Mouse (Mus musculus): ENCODE data around the gene Syt11. TPM values are rescaled to one million over a fixed set of nuclear protein-coding genes. Genes with fewer than 3 reads are reported as not detected.

The Syt11 gene
- polyA plus RNA-seq, 1 experiment from 2014 or later: 1.3 TPM

DNA sequence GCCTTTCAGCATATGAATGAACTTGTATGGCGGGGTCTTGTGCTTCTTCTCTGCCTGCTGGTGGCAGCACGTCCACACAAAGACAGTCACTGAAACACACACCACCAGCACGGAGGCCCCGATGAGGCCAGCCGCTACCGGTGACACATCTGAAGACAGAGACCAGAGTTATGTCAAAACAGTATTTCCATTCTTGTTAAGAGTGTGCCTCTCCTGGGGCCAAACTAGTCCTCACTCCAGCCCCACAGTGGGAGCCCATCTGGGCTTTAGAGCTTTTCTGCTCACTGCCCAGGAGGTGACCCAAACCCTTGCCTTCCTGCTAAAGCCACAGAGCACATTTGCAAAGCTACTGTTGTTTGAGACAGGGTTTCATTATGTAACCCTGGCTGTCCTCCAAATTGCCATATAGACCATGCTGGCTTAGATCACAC lies 12.5 kb downstream of the Syt11 start:
- no peaks in the 10 kb centered on the region for H3K9me3 ChIP-seq (replicated peaks)
- H3K4me2 ChIP-seq: no peak overlapping the region
- H3K27me3 ChIP-seq: no peaks in the 10 kb centered on the region
- H3K4me1 ChIP-seq (replicated peaks): peaks cover 9% of the 10 kb centered on the region
- H3K27ac ChIP-seq (replicated peaks): no peak overlapping the region
- WGBS (ENCODE audit: insufficient replicate concordance): 36% methylated on average over 6 of the region's 6 CpGs
- ATAC-seq (ENCODE audit: insufficient read depth): no peak
- no peak overlapping the region for H3K4me3 ChIP-seq (replicated peaks)
- H3K9ac ChIP-seq: no peak overlapping the region
- no peaks in the 10 kb centered on the region for H3K36me3 ChIP-seq (replicated peaks)

DNA sequence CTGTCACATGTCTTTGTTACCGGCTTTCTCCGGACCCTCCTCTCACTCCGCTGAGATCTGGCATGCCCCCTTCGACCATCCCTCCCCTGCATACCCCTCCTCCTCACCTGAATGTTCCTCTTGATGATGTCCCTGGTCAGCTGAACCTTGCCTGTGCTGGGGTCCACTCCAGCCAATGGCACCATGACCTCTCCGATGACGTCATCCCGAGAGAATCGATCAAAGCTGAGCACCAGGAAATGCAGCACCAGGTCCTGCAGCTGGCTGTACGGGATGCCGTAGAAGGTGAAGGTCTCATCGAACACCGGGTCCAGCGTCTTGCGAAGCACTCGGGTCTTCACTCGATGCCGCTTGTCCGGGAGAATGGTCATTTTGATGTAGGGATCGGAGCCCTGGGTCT lies 13.3 kb downstream of the Syt11 start:
- no peak for ATAC-seq (ENCODE audit: insufficient read depth)
- no peaks in the 10 kb centered on the region for H3K36me3 ChIP-seq (replicated peaks)
- 81% methylated on average over 19 of the region's 19 CpGs for WGBS (ENCODE audit: insufficient replicate concordance)

DNA sequence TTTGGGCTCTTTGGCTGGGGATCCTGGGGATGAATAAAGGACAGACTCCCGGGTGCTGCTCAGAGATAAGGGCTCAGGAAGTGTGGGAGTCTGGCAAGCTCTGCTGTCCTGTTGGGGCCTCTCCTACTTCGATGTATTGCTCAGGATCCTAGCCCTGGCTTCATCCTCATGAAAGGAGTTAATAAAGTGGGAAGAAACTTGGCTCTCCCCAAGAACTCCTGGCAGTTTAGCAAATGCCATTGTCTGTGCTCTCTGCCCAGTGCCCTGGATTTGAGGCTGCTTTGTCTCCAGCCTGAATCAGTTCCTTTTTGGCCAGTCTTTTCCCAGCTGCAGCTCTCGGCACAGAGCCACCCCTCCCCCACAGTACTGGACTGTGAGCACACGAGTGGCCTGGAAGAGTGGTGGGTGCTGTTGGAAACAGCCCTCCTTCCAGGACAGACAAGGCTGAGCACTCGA lies 16.9 kb downstream of the Syt11 start:
- no peak overlapping the region; the same call in 1 of the 2 replicates for H3K4me2 ChIP-seq
- WGBS (ENCODE audit: insufficient replicate concordance): 11% methylated on average over 5 of the region's 5 CpGs
- H3K9ac ChIP-seq: no peak overlapping the region
- no peak overlapping the region for H3K4me3 ChIP-seq (replicated peaks)
- no peaks in the 10 kb centered on the region for H3K27me3 ChIP-seq
- peaks cover 9% of the 10 kb centered on the region for H3K4me1 ChIP-seq (replicated peaks)
- ATAC-seq (ENCODE audit: insufficient read depth): no peak
- H3K27ac ChIP-seq (replicated peaks): no peak overlapping the region
- no peaks in the 10 kb centered on the region for H3K9me3 ChIP-seq (replicated peaks)
- H3K36me3 ChIP-seq (replicated peaks): no peaks in the 10 kb centered on the region

More for the DNA sequence above, 13.3 kb downstream of the Syt11 start:
- H3K27ac ChIP-seq (replicated peaks): no peak overlapping the region
- H3K27me3 ChIP-seq: no peaks in the 10 kb centered on the region
- H3K4me2 ChIP-seq: no peak overlapping the region
- H3K9me3 ChIP-seq (replicated peaks): no peaks in the 10 kb centered on the region
- H3K4me3 ChIP-seq (replicated peaks): no peak overlapping the region
- peaks cover 9% of the 10 kb centered on the region for H3K4me1 ChIP-seq (replicated peaks)
- H3K9ac ChIP-seq: no peak overlapping the region

DNA sequence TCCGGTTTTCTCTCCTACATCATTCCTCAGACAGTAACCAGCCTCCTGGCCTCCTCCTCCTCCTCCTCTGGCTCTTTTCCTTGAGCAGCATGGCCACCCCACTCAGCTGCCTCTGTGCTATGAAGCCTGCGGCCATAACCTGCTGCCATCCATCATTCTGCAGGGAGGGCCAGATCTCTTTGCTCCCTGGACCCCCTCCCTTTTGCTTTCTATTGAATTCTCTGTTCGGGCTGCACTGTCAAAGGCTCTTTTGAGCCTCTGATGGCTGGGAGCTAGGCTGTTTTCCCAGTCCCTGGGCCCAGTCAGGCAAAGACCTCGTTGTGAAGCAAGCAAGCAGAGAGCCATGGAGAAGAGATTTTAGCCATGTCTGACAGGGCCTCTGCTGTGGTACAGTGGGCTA lies 18.7 kb downstream of the Syt11 start:
- no peak overlapping the region for H3K4me3 ChIP-seq (replicated peaks)
- ATAC-seq (ENCODE audit: insufficient read depth): no peak
- H3K27me3 ChIP-seq: no peaks in the 10 kb centered on the region
- H3K4me2 ChIP-seq: no peak overlapping the region
- H3K36me3 ChIP-seq (replicated peaks): no peaks in the 10 kb centered on the region
- WGBS (ENCODE audit: insufficient replicate concordance): 47% methylated on average over 4 of the region's 4 CpGs
- peaks cover 9% of the 10 kb centered on the region for H3K4me1 ChIP-seq (replicated peaks)
- no peaks in the 10 kb centered on the region for H3K9me3 ChIP-seq (replicated peaks)
- H3K27ac ChIP-seq (replicated peaks): no peak overlapping the region
- H3K9ac ChIP-seq: no peak overlapping the region

DNA sequence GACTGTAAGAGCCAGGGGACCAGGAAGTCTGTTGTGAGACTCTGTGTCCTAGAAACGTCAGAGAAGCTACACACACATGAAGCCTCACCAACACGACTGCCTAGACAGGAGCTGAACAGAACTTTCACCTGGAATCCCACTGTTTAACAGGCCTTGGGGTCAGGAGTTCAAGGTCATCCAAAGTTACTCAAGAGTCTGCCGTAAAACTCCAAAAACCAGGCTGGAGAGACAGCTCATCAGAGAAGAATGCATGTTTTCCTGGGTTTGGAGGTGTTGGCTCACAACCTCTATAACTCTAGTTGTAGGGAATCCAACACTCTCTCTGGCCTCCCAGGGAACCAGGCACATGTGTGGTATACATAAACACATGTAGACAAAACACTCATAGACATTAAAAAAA lies 19.4 kb downstream of the Syt11 start:
- Histone ChIP-seq H3K9ac (no peak overlapping the region), H3K36me3 (replicated peaks) (no peaks in the 10 kb centered on the region), H3K4me1 (replicated peaks) (peaks cover 9% of the 10 kb centered on the region), H3K4me2 (no peak overlapping the region), H3K27ac (replicated peaks) (no peak overlapping the region), H3K9me3 (replicated peaks) (no peaks in the 10 kb centered on the region), H3K27me3 (no peaks in the 10 kb centered on the region), H3K4me3 (replicated peaks) (no peak overlapping the region)
- WGBS (ENCODE audit: insufficient replicate concordance): 43% methylated on average over 3 of the region's 3 CpGs
- ATAC-seq (ENCODE audit: insufficient read depth): no peak

DNA sequence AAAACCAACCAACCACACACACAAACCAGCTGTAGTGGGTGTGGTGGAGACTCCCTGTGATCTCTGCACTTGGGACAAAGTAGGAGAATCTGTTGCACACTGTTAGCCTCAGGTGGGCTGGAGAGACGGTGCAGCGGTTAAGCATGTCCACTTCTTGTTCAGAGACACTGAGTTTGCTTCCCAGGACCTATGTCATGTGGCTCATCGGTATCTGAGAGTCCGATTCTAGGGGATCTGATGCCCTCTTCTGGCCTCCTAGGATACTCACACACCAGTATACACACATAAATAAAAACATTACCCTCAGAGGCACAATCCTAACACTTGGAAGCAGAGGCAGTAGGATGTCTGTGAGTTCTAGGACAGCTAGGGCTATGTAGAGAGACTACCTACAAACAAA lies 20.7 kb downstream of the Syt11 start:
- Histone ChIP-seq H3K9me3 (replicated peaks) (no peaks in the 10 kb centered on the region), H3K36me3 (replicated peaks) (no peaks in the 10 kb centered on the region), H3K27ac (replicated peaks) (no peak overlapping the region), H3K4me1 (replicated peaks) (peaks cover 9% of the 10 kb centered on the region), H3K27me3 (no peaks in the 10 kb centered on the region), H3K4me3 (replicated peaks) (no peak overlapping the region), H3K4me2 (no peak overlapping the region), H3K9ac (no peak overlapping the region)
- 35% methylated on average over 4 of the region's 4 CpGs for WGBS (ENCODE audit: insufficient replicate concordance)
- ATAC-seq (ENCODE audit: insufficient read depth): no peak

DNA sequence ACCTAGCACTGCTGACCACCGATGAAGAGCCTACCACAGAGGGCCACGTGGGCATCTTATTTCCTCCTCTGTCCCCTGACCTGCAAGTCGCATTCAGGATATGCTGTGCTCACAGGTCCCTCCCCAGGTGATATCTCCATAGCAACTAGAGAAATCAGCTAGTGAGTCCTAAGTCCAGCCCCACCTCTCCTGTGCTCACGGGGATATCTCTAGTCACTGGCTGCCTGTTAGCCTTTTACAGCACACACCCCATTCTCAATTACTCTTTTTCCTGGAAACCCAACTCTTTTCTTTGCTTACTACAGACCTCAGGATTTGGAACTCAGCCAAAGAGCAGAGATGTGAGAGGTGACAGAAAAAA lies 28.1 kb downstream of the Syt11 start:
- Histone ChIP-seq H3K36me3 (replicated peaks) (no peaks in the 10 kb centered on the region), H3K27ac (replicated peaks) (no peak overlapping the region), H3K9me3 (replicated peaks) (no peaks in the 10 kb centered on the region), H3K9ac (no peak overlapping the region), H3K4me1 (replicated peaks) (peaks cover 5% of the 10 kb centered on the region), H3K4me3 (replicated peaks) (no peak overlapping the region), H3K4me2 (no peak overlapping the region), H3K27me3 (no peaks in the 10 kb centered on the region)
- 0 out of 2 replicates have a peak, but pooled peaks have one; percentile 9 for ATAC-seq (ENCODE audit: insufficient read depth)
- WGBS (ENCODE audit: insufficient replicate concordance): 36% methylated on average over 4 of the region's 4 CpGs

DNA sequence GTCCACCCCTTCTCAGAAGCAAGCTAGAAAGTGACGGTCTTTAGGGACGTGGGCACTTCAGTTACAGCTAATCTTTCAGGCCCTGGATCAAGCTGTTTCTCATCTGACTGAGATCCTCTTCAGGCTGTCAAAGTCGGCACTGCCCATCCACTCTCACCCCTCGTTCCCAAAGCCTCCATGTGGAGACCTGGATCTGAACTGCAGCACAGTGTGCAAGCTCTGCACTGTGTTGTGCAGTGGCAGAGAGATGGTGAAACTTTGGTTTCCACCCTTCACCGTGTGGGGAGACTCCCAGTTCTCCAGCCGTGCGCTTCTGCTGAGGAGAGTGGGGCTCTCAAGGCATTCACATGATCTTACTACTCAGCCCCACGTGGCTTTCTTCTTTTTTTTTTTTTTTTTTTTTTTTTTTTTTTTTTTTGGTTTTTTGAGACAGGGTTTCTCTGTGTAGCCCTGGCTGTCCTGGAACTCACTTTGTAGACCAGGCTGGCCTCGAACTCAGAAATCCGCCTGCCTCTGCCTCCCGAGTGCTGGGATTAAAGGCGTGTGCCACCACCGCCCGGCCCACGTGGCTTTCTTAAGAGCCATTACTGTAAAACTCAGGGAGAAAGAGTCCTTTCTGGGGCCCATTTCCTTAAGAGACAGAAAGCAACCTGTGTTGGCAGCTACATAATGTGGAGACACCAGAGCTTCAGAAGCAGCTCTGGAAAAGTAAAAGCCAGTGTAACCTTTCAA lies 28.7 kb downstream of the Syt11 start:
- H3K27me3 ChIP-seq: no peaks in the 10 kb centered on the region
- no peak for ATAC-seq (ENCODE audit: insufficient read depth)

DNA sequence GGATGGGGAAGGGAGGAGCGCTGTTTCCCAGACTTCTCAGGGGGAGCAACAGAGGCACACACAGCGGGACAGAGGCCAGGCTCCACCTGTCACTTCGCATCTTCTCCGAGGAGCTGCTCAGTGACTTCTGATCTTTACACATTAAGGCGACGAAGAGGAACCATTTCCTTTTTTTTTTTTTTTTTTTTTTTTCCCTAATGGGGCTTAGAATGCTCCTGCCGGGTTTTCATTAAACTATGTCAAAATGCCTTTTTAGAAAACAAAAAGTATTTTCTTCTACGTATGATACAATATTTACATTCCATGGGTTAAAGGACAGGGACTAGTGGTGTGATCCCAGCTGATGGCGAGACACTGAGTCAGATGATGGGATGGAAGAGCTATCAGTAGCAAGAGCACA lies 29.4 kb downstream of the Syt11 start:
- H3K27me3 ChIP-seq: no peaks in the 10 kb centered on the region
- H3K9me3 ChIP-seq (replicated peaks): no peaks in the 10 kb centered on the region
- no peaks in the 10 kb centered on the region for H3K36me3 ChIP-seq (replicated peaks)
- no peak for ATAC-seq (ENCODE audit: insufficient read depth)
- H3K27ac ChIP-seq (replicated peaks): no peak overlapping the region
- H3K4me2 ChIP-seq: no peak overlapping the region
- no peak overlapping the region for H3K4me3 ChIP-seq (replicated peaks)
- peaks cover 5% of the 10 kb centered on the region for H3K4me1 ChIP-seq (replicated peaks)
- WGBS (ENCODE audit: insufficient replicate concordance): 69% methylated on average over 9 of the region's 9 CpGs
- H3K9ac ChIP-seq: no peak overlapping the region

More for the DNA sequence above, 28.7 kb downstream of the Syt11 start:
- Histone ChIP-seq H3K9me3 (replicated peaks) (no peaks in the 10 kb centered on the region), H3K36me3 (replicated peaks) (no peaks in the 10 kb centered on the region), H3K4me2 (no peak overlapping the region), H3K4me3 (replicated peaks) (no peak overlapping the region), H3K27ac (replicated peaks) (no peak overlapping the region), H3K4me1 (replicated peaks) (peaks cover 5% of the 10 kb centered on the region), H3K9ac (no peak overlapping the region)
- WGBS (ENCODE audit: insufficient replicate concordance): 77% methylated on average over 15 of the region's 15 CpGs

DNA sequence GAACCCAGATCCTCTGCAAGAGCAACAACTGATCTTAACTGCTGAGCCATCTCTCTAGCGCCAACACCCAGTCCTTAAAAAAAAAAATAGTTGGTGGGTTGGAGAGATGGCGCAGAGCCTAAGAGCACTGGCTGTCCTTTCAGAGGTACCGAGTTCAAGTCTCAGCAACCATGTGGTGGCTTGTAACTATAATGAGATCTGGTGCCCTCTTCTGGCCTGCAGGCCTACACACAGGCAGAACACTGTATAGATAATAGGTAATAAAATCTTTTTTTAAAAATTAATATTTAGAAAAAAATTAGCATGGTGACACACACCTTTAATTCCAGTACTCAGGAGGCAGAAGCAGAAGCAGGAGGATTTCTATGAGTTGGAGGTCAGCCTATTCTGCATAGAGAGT lies 34.8 kb downstream of the Syt11 start:
- H3K4me1 ChIP-seq (replicated peaks): peaks cover 4% of the 10 kb centered on the region; the same call in 1 of the 2 replicates
- H3K36me3 ChIP-seq (replicated peaks): no peaks in the 10 kb centered on the region
- no peaks in the 10 kb centered on the region for H3K9me3 ChIP-seq (replicated peaks)
- no peak overlapping the region for H3K27ac ChIP-seq (replicated peaks)
- no peak for ATAC-seq (ENCODE audit: insufficient read depth)
- WGBS (ENCODE audit: insufficient replicate concordance): 81% methylated on average over 3 of the region's 3 CpGs
- H3K9ac ChIP-seq: no peak overlapping the region
- no peak overlapping the region for H3K4me2 ChIP-seq
- no peak overlapping the region for H3K4me3 ChIP-seq (replicated peaks)
- H3K27me3 ChIP-seq: no peaks in the 10 kb centered on the region

DNA sequence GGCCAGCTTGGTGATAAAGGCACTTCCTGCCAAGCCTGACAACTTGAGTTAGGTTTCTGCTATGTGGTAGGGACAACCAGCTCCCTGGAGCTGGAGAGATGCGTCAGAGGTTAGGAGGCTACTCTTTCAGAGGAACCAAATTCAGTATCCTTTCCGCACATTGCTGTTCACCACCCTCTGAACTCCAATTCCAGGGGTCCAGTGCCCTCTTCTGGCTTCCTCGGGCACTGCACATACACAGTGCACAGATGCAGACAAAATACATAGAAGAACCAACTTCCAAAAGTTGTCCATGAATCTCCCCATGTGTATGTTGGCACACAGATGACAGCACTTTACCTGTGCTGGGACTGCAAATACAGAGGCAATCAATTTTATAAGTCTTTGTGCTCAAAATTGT lies 36.3 kb downstream of the Syt11 start:
- Histone ChIP-seq H3K4me1 (replicated peaks) (peaks cover 4% of the 10 kb centered on the region; the same call in 1 of the 2 replicates), H3K4me2 (no peak overlapping the region), H3K36me3 (replicated peaks) (no peaks in the 10 kb centered on the region), H3K4me3 (replicated peaks) (no peak overlapping the region), H3K27ac (replicated peaks) (no peak overlapping the region), H3K9ac (no peak overlapping the region), H3K27me3 (no peaks in the 10 kb centered on the region), H3K9me3 (replicated peaks) (no peaks in the 10 kb centered on the region)
- WGBS (ENCODE audit: insufficient replicate concordance): 24% methylated on average over 3 of the region's 3 CpGs
- ATAC-seq (ENCODE audit: insufficient read depth): no peak

DNA sequence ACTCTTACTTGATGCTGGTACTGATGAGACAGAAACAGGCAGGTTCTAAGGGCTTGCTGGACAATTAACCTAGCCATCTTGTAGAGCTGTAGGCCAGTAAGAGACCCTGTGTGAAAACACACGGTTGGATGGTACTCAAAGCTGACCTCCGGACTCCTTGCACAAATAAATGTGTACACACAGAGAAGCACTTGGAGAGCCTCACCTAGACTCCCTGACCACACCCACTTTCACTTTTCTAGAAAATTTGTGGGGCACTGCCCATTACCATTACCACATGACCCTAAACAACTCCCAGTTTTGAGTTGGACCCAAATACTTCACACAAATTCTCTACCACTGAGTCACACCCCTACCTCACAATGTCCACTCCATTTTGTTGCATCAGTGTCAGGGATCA lies 38.4 kb downstream of the Syt11 start:
- no peak overlapping the region for H3K4me3 ChIP-seq (replicated peaks)
- 71% methylated on average over 2 of the region's 2 CpGs for WGBS (ENCODE audit: insufficient replicate concordance)

More for the DNA sequence above, 38.4 kb downstream of the Syt11 start:
- Histone ChIP-seq H3K4me2 (no peak overlapping the region), H3K9me3 (replicated peaks) (no peaks in the 10 kb centered on the region), H3K27ac (replicated peaks) (no peak overlapping the region), H3K36me3 (replicated peaks) (no peaks in the 10 kb centered on the region), H3K9ac (no peak overlapping the region), H3K4me1 (replicated peaks) (peaks cover 4% of the 10 kb centered on the region; the same call in 1 of the 2 replicates), H3K27me3 (no peaks in the 10 kb centered on the region)
- ATAC-seq (ENCODE audit: insufficient read depth): no peak
